Mouse (Mus musculus): ENCODE measurements at regions not wholly inside any gene's neighbourhood (a gene's known extent, or its start where the extent isn't known, plus 50 kb on each side); places are given as distances from the start of the nearest gene placed in this dataset.

- TF ChIP-seq MAX (IDR thresholded peaks at IDR 0.05) (no peak), FOSL1 (IDR thresholded peaks at IDR 0.05; ENCODE audit: insufficient read depth, low read length, poor library complexity, severe bottlenecking) (no peak), CEBPB (IDR thresholded peaks at IDR 0.05; ENCODE audit: low read depth) (no peak)
- H3K27me3 ChIP-seq (ENCODE audit: control insufficient read depth, insufficient read depth, insufficient read length): no peaks in the 10 kb centered on the region
- no peaks in the 10 kb centered on the region for H3K36me3 ChIP-seq (ENCODE audit: control insufficient read depth, insufficient read depth)
- no peak overlapping the region for H3K4me3 ChIP-seq (ENCODE audit: insufficient read depth, poor library complexity, severe bottlenecking)
- H3K79me3 ChIP-seq (ENCODE audit: low read depth): no peaks in the 10 kb centered on the region
- no peak overlapping the region for H3ac ChIP-seq (ENCODE audit: control insufficient read depth, insufficient read length, low read depth)
- H3K79me2 ChIP-seq (ENCODE audit: control insufficient read depth, insufficient read depth): no peaks in the 10 kb centered on the region
These were observed 239.6 kb upstream of the Pdzrn3 start for GRCm38 (mm10) chr6:101617295-101617694.

DNA sequence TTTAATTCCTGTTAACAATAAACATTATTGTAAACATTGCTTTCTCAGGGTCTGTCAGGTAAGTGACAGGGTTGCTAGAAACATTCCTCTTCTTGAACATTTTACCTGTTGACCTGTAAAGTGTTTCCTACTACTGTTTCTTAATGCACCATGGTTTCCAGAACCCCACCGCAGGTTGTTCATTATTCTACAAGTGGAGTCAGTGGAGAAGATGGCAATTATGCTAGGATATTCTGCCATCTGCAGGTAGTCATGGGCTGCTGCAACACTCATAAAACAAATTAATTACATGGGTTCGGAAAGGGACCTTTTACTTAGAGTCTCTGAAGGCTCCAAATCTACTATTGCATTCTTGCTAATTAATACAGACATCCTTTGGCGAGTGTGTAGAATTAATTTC is 239.1 kb upstream of the Pdzrn3 start:
- Histone ChIP-seq H3K79me2 (ENCODE audit: control insufficient read depth, insufficient read depth) (no peaks in the 10 kb centered on the region), H3ac (ENCODE audit: control insufficient read depth, insufficient read length, low read depth) (no peak overlapping the region)
- TF ChIP-seq FOSL1 (IDR thresholded peaks at IDR 0.05; ENCODE audit: insufficient read depth, low read length, poor library complexity, severe bottlenecking) (no peak), CTCF (IDR thresholded peaks at IDR 0.05; ENCODE audit: control insufficient read depth, insufficient read depth, insufficient read length) (no peak), CEBPB (IDR thresholded peaks at IDR 0.05; ENCODE audit: low read depth) (no peak), MAX (IDR thresholded peaks at IDR 0.05) (no peak), MYOD1 (IDR thresholded peaks at IDR 0.05; ENCODE audit: control insufficient read depth, insufficient read length, low read depth) (no peak), USF1 (IDR thresholded peaks at IDR 0.05; ENCODE audit: low read depth) (no peak), MYOG (IDR thresholded peaks at IDR 0.05; ENCODE audit: control insufficient read depth, extremely low read depth, insufficient read length) (no peak)

DNA sequence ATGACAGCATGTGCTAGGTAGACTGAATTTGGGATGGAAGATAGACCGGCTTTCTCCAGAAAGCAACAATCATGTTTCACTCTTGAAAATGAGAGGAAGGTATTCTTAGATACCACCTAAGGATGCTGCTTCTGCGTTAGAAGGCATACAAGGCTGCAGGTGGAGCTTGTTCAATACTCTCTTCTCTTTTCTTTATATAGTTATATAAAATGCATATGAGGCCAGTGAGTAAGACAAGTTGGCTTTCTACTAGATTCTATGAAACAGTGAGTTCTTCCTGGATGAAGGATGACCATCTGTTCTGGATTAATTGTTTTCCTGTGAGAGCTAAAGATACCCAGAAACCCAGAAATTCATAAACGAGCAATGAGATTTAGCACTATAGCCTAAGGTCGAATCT is 231.3 kb upstream of the Pdzrn3 start:
- Histone ChIP-seq H3K79me3 (ENCODE audit: low read depth) (no peaks in the 10 kb centered on the region), H3K27me3 (ENCODE audit: control insufficient read depth, insufficient read depth, insufficient read length) (no peaks in the 10 kb centered on the region), H3K4me3 (ENCODE audit: insufficient read depth, poor library complexity, severe bottlenecking) (no peak overlapping the region), H3K79me2 (ENCODE audit: control insufficient read depth, insufficient read depth) (no peaks in the 10 kb centered on the region), H3ac (ENCODE audit: control insufficient read depth, insufficient read length, low read depth) (no peak overlapping the region), H3K36me3 (ENCODE audit: control insufficient read depth, insufficient read depth) (no peaks in the 10 kb centered on the region)
- TF ChIP-seq MAX (IDR thresholded peaks at IDR 0.05) (no peak), CEBPB (IDR thresholded peaks at IDR 0.05; ENCODE audit: low read depth) (no peak), MYOD1 (IDR thresholded peaks at IDR 0.05; ENCODE audit: control insufficient read depth, insufficient read length, low read depth) (no peak), CTCF (IDR thresholded peaks at IDR 0.05; ENCODE audit: control insufficient read depth, insufficient read depth, insufficient read length) (no peak), FOSL1 (IDR thresholded peaks at IDR 0.05; ENCODE audit: insufficient read depth, low read length, poor library complexity, severe bottlenecking) (no peak), USF1 (IDR thresholded peaks at IDR 0.05; ENCODE audit: low read depth) (no peak), MYOG (IDR thresholded peaks at IDR 0.05; ENCODE audit: control insufficient read depth, extremely low read depth, insufficient read length) (no peak)

More for the DNA sequence above, 239.1 kb upstream of the Pdzrn3 start:
- no peak overlapping the region for H3K4me3 ChIP-seq (ENCODE audit: insufficient read depth, poor library complexity, severe bottlenecking)
- no peaks in the 10 kb centered on the region for H3K36me3 ChIP-seq (ENCODE audit: control insufficient read depth, insufficient read depth)
- no peaks in the 10 kb centered on the region for H3K79me3 ChIP-seq (ENCODE audit: low read depth)
- H3K27me3 ChIP-seq (ENCODE audit: control insufficient read depth, insufficient read depth, insufficient read length): no peaks in the 10 kb centered on the region

GRCm38 (mm10) chr6:101603083-101603482 is 225.4 kb upstream of the Pdzrn3 start:
- H3K79me3 ChIP-seq (ENCODE audit: low read depth): no peaks in the 10 kb centered on the region
- H3K79me2 ChIP-seq (ENCODE audit: control insufficient read depth, insufficient read depth): no peaks in the 10 kb centered on the region
- no peak for TF ChIP-seq MAX (IDR thresholded peaks at IDR 0.05)
- no peak for TF ChIP-seq MYOG (IDR thresholded peaks at IDR 0.05; ENCODE audit: control insufficient read depth, extremely low read depth, insufficient read length)
- no peak for TF ChIP-seq FOSL1 (IDR thresholded peaks at IDR 0.05; ENCODE audit: insufficient read depth, low read length, poor library complexity, severe bottlenecking)
- TF ChIP-seq CEBPB (IDR thresholded peaks at IDR 0.05; ENCODE audit: low read depth): no peak
- no peak for TF ChIP-seq CTCF (IDR thresholded peaks at IDR 0.05; ENCODE audit: control insufficient read depth, insufficient read depth, insufficient read length)
- no peak for TF ChIP-seq USF1 (IDR thresholded peaks at IDR 0.05; ENCODE audit: low read depth)
- TF ChIP-seq MYOD1 (IDR thresholded peaks at IDR 0.05; ENCODE audit: control insufficient read depth, insufficient read length, low read depth): no peak
- H3K4me3 ChIP-seq (ENCODE audit: insufficient read depth, poor library complexity, severe bottlenecking): no peak overlapping the region
- no peaks in the 10 kb centered on the region for H3K27me3 ChIP-seq (ENCODE audit: control insufficient read depth, insufficient read depth, insufficient read length)
- H3K36me3 ChIP-seq (ENCODE audit: control insufficient read depth, insufficient read depth): no peaks in the 10 kb centered on the region
- no peak overlapping the region for H3ac ChIP-seq (ENCODE audit: control insufficient read depth, insufficient read length, low read depth)

GRCm38 (mm10) chr6:101596995-101597394 is 219.3 kb upstream of the Pdzrn3 start:
- TF ChIP-seq MAX (IDR thresholded peaks at IDR 0.05) (no peak), CEBPB (IDR thresholded peaks at IDR 0.05; ENCODE audit: low read depth) (no peak)
- H3K79me2 ChIP-seq (ENCODE audit: control insufficient read depth, insufficient read depth): no peaks in the 10 kb centered on the region
- H3K27me3 ChIP-seq (ENCODE audit: control insufficient read depth, insufficient read depth, insufficient read length): no peaks in the 10 kb centered on the region
- no peaks in the 10 kb centered on the region for H3K36me3 ChIP-seq (ENCODE audit: control insufficient read depth, insufficient read depth)
- H3K79me3 ChIP-seq (ENCODE audit: low read depth): no peaks in the 10 kb centered on the region
- no peak overlapping the region for H3K4me3 ChIP-seq (ENCODE audit: insufficient read depth, poor library complexity, severe bottlenecking)
- no peak overlapping the region for H3ac ChIP-seq (ENCODE audit: control insufficient read depth, insufficient read length, low read depth)

- no peaks in the 10 kb centered on the region for H3K27me3 ChIP-seq (ENCODE audit: control insufficient read depth, insufficient read depth, insufficient read length)
- TF ChIP-seq CTCF (IDR thresholded peaks at IDR 0.05; ENCODE audit: control insufficient read depth, insufficient read depth, insufficient read length) (no peak), FOSL1 (IDR thresholded peaks at IDR 0.05; ENCODE audit: insufficient read depth, low read length, poor library complexity, severe bottlenecking) (no peak), CEBPB (IDR thresholded peaks at IDR 0.05; ENCODE audit: low read depth) (no peak), MAX (IDR thresholded peaks at IDR 0.05) (no peak), USF1 (IDR thresholded peaks at IDR 0.05; ENCODE audit: low read depth) (no peak), MYOD1 (IDR thresholded peaks at IDR 0.05; ENCODE audit: control insufficient read depth, insufficient read length, low read depth) (no peak), MYOG (IDR thresholded peaks at IDR 0.05; ENCODE audit: control insufficient read depth, extremely low read depth, insufficient read length) (no peak)
- H3K79me2 ChIP-seq (ENCODE audit: control insufficient read depth, insufficient read depth): no peaks in the 10 kb centered on the region
These were observed 216.3 kb upstream of the Pdzrn3 start for GRCm38 (mm10) chr6:101593782-101594641.

More at GRCm38 (mm10) chr6:101593782-101594641, 216.3 kb upstream of the Pdzrn3 start:
- Histone ChIP-seq H3K79me3 (ENCODE audit: low read depth) (no peaks in the 10 kb centered on the region), H3ac (ENCODE audit: control insufficient read depth, insufficient read length, low read depth) (no peak overlapping the region), H3K4me3 (ENCODE audit: insufficient read depth, poor library complexity, severe bottlenecking) (no peak overlapping the region), H3K36me3 (ENCODE audit: control insufficient read depth, insufficient read depth) (no peaks in the 10 kb centered on the region)
